In genomic region chr3:144087771-144088170, GRCm38 (mm10) we compare ENCODE assay signal across 31 mouse cellular contexts.
DNase-seq lines count a peak whose midpoint lies in the region; ATAC-seq and TF ChIP-seq lines count a peak whose summit lies in the region.
"Had no signal": no experiment of that assay in that cellular context is flagged by ENCODE, and none has a peak within 500 bp of the region (broad histone marks: within the 10 kb centered on the region; RNA-seq: fewer than 3 reads in every experiment).

No protein-coding gene starts in this region.

- no peak overlapping the region for H3K27ac ChIP-seq in heart, embryonic 10.5 days
- H3K27ac ChIP-seq in heart, embryonic 15.5 days = no peak overlapping the region
- H3K27ac ChIP-seq in heart, adult 2 months = no peak overlapping the region
- no peak overlapping the region for H3K27ac ChIP-seq in intestine, embryonic 14.5 days (ENCODE audit: low read depth)
- H3K27ac ChIP-seq in stomach, embryonic 16.5 days (ENCODE audit: low read length) = peak overlapping the region; percentile 50
- H3K27ac ChIP-seq in midbrain, postnatal 0 days (ENCODE audit: low read depth, low read length) = no peak overlapping the region
- H3K27ac ChIP-seq: embryonic facial prominence, embryonic 13.5 days; hindbrain, embryonic 10.5 days; hindbrain, embryonic 15.5 days; limb, embryonic 12.5 days; liver, embryonic 15.5 days; neural tube, embryonic 15.5 days had no signal

- H3K9ac ChIP-seq in heart, embryonic 15.5 days = no peak overlapping the region
- no peak overlapping the region for H3K9ac ChIP-seq in heart, adult 2 months (ENCODE audit: low read depth, low read length)
- no peak overlapping the region for H3K9ac ChIP-seq in intestine, embryonic 14.5 days (ENCODE audit: low read length)
- no peak overlapping the region for H3K9ac ChIP-seq in stomach, embryonic 16.5 days (ENCODE audit: low read length)
- no peak overlapping the region for H3K9ac ChIP-seq in midbrain, postnatal 0 days (replicated peaks; ENCODE audit: low read length, poor library complexity, severe bottlenecking)
- H3K9ac ChIP-seq: embryonic facial prominence, embryonic 13.5 days; hindbrain, embryonic 15.5 days; limb, embryonic 12.5 days; liver, embryonic 15.5 days; lung, embryonic 14.5 days; neural tube, embryonic 15.5 days had no signal

- TF ChIP-seq CTCF in heart, adult 2 months (IDR thresholded peaks at IDR 0.05) = no peak
- TF ChIP-seq CTCF in midbrain, postnatal 0 days (IDR thresholded peaks at IDR 0.05) = no peak

- H3K27me3 ChIP-seq in heart, embryonic 10.5 days (ENCODE audit: insufficient read depth, poor library complexity, severe bottlenecking) = no peaks in the 10 kb centered on the region
- no peaks in the 10 kb centered on the region for H3K27me3 ChIP-seq in heart, embryonic 15.5 days
- no peaks in the 10 kb centered on the region for H3K27me3 ChIP-seq in heart, adult 2 months (ENCODE audit: control insufficient read depth, insufficient read depth, low read length)
- no peaks in the 10 kb centered on the region for H3K27me3 ChIP-seq in intestine, embryonic 14.5 days (replicated peaks; ENCODE audit: control insufficient read depth, insufficient read depth, low read length)
- no peaks in the 10 kb centered on the region for H3K27me3 ChIP-seq in stomach, embryonic 16.5 days (ENCODE audit: control insufficient read depth, insufficient read depth, low read length)
- H3K27me3 ChIP-seq in midbrain, postnatal 0 days (ENCODE audit: insufficient read depth, low read length) = no peaks in the 10 kb centered on the region
- H3K27me3 ChIP-seq: embryonic facial prominence, embryonic 13.5 days; hindbrain, embryonic 15.5 days; limb, embryonic 12.5 days; liver, embryonic 15.5 days; neural tube, embryonic 15.5 days; Patski had no signal

- H3K4me1 ChIP-seq in heart, embryonic 10.5 days = peaks cover 11% of the 10 kb centered on the region
- peaks cover 8% of the 10 kb centered on the region; the same call in 1 of the 2 replicates for H3K4me1 ChIP-seq in heart, embryonic 15.5 days (replicated peaks)
- H3K4me1 ChIP-seq in heart, adult 2 months (ENCODE audit: control insufficient read depth, insufficient read depth, low read length) = no peaks in the 10 kb centered on the region
- 0 out of 2 replicates have a peak, but pooled peaks cover 11% of the 10 kb centered on the region for H3K4me1 ChIP-seq in intestine, embryonic 14.5 days (replicated peaks; ENCODE audit: control insufficient read depth, insufficient read depth, low read length)
- H3K4me1 ChIP-seq in stomach, embryonic 16.5 days (ENCODE audit: control insufficient read depth, insufficient read depth, low read length) = no peaks in the 10 kb centered on the region
- no peaks in the 10 kb centered on the region for H3K4me1 ChIP-seq in midbrain, postnatal 0 days (ENCODE audit: insufficient read depth, low read length)
- H3K4me1 ChIP-seq: hindbrain, embryonic 10.5 days; hindbrain, embryonic 15.5 days; liver, embryonic 15.5 days; neural tube, embryonic 15.5 days had no signal

- no peaks in the 10 kb centered on the region for H3K36me3 ChIP-seq in heart, embryonic 10.5 days
- H3K36me3 ChIP-seq in heart, embryonic 15.5 days = no peaks in the 10 kb centered on the region
- H3K36me3 ChIP-seq in heart, adult 2 months (ENCODE audit: control insufficient read depth, insufficient read depth, low read length) = no peaks in the 10 kb centered on the region
- H3K36me3 ChIP-seq in intestine, embryonic 14.5 days (ENCODE audit: control insufficient read depth, insufficient read depth, low read length) = no peaks in the 10 kb centered on the region
- no peaks in the 10 kb centered on the region for H3K36me3 ChIP-seq in stomach, embryonic 16.5 days (ENCODE audit: control insufficient read depth, insufficient read depth, low read length)
- no peaks in the 10 kb centered on the region for H3K36me3 ChIP-seq in midbrain, postnatal 0 days (ENCODE audit: insufficient read depth, low read length)
- H3K36me3 ChIP-seq: embryonic facial prominence, embryonic 13.5 days; G1E; hindbrain, embryonic 10.5 days; hindbrain, embryonic 15.5 days; limb, embryonic 12.5 days; liver, embryonic 15.5 days; neural tube, embryonic 15.5 days had no signal

- WGBS in heart, embryonic 10.5 days = 45% methylated on average over 7 of the region's 7 CpGs
- 36% methylated on average over 7 of the region's 7 CpGs for WGBS in heart, embryonic 15.5 days
- 47% methylated on average over 7 of the region's 7 CpGs for WGBS in heart, adult 2 months
- WGBS in intestine, embryonic 14.5 days = 59% methylated on average over 7 of the region's 7 CpGs
- WGBS in stomach, embryonic 16.5 days = 44% methylated on average over 7 of the region's 7 CpGs
- WGBS in midbrain, postnatal 0 days = 75% methylated on average over 7 of the region's 7 CpGs

- 0 out of 2 replicates have a peak overlapping the region, but pooled peaks have one; percentile 36 for H3K4me2 ChIP-seq in heart, embryonic 15.5 days
- 0 out of 2 replicates have a peak overlapping the region, but pooled peaks have one; percentile 12 for H3K4me2 ChIP-seq in intestine, embryonic 14.5 days (ENCODE audit: low read length)
- H3K4me2 ChIP-seq in stomach, embryonic 16.5 days (ENCODE audit: low read depth, low read length) = peak overlapping the region; percentile 14; the same call in 1 of the 2 replicates
- H3K4me2 ChIP-seq in midbrain, postnatal 0 days (ENCODE audit: low read depth, low read length, poor library complexity, severe bottlenecking) = no peak overlapping the region
- H3K4me2 ChIP-seq: embryonic facial prominence, embryonic 13.5 days; hindbrain, embryonic 15.5 days; limb, embryonic 12.5 days; liver, embryonic 15.5 days; lung, embryonic 14.5 days; neural tube, embryonic 15.5 days had no signal

- peak; percentile 52 for DNase-seq in heart, embryonic 10.5 days (ENCODE audit: low spot score)
- no peak for DNase-seq in heart, postnatal 14 days
- no peak for DNase-seq in heart, adult 2 months
- DNase-seq in intestine, embryonic 14.5 days (ENCODE audit: low spot score) = no peak
- DNase-seq in midbrain, postnatal 0 days (ENCODE audit: low spot score) = no peak
- DNase-seq: adrenal gland, postnatal 10 days; cerebellum, adult 11-12 months; cerebellum, adult 9-11 months; embryo, embryonic 11 days; kidney, adult 9 months; kidney, postnatal 10 days; layer of hippocampus, adult 9-11 months; lung, embryonic 14.5 days; lung, postnatal 14 days; midbrain, embryonic 14.5 days; retina, postnatal 1 day; right cerebral cortex, postnatal 14 days; thymus, adult 18-20 months had no signal

- 0 out of 2 replicates have a peak overlapping the region, but pooled peaks have one; percentile 18 for H3K4me3 ChIP-seq in heart, embryonic 10.5 days
- H3K4me3 ChIP-seq in heart, embryonic 15.5 days = no peak overlapping the region
- H3K4me3 ChIP-seq in heart, adult 2 months = no peak overlapping the region
- no peak overlapping the region for H3K4me3 ChIP-seq in intestine, embryonic 14.5 days (ENCODE audit: low read depth, low read length)
- H3K4me3 ChIP-seq in stomach, embryonic 16.5 days (replicated peaks; ENCODE audit: low read length) = no peak overlapping the region
- H3K4me3 ChIP-seq in midbrain, postnatal 0 days (ENCODE audit: low read depth, low read length) = no peak overlapping the region
- H3K4me3 ChIP-seq: embryonic facial prominence, embryonic 13.5 days; erythroblast, embryonic 14.5 days; hindbrain, embryonic 10.5 days; hindbrain, embryonic 15.5 days; limb, embryonic 12.5 days; liver, embryonic 15.5 days; neural tube, embryonic 15.5 days had no signal

- no peak for ATAC-seq in heart, embryonic 15.5 days (replicated peaks; ENCODE audit: insufficient number of reproducible peaks, insufficient read depth, low FRiP score, low read depth)
- 0 out of 2 replicates have a peak, but pooled peaks have one; percentile 7 for ATAC-seq in intestine, embryonic 14.5 days (replicated peaks; ENCODE audit: low FRiP score, low TSS enrichment, low read depth)
- no peak for ATAC-seq in stomach, embryonic 16.5 days (ENCODE audit: insufficient read depth, low FRiP score)
- ATAC-seq in midbrain, postnatal 0 days (ENCODE audit: low FRiP score) = no peak
- ATAC-seq: forebrain, embryonic 16.5 days; inflammation-experienced regulatory T-cells, adult 6 months; Patski had no signal

- TF ChIP-seq EP300 in heart, adult 2 months (IDR thresholded peaks at IDR 0.05; ENCODE audit: insufficient read depth, low read depth, low read length) = no peak

- no peaks in the 10 kb centered on the region for H3K79me2 ChIP-seq in heart, adult 2 months (replicated peaks; ENCODE audit: control insufficient read depth, insufficient read depth, low read length)

- H3K9me3 ChIP-seq in heart, embryonic 10.5 days = no peaks in the 10 kb centered on the region
- H3K9me3 ChIP-seq in heart, embryonic 15.5 days (replicated peaks) = no peaks in the 10 kb centered on the region
- H3K9me3 ChIP-seq in intestine, embryonic 14.5 days (ENCODE audit: control insufficient read depth, low read length) = no peaks in the 10 kb centered on the region
- H3K9me3 ChIP-seq in stomach, embryonic 16.5 days (replicated peaks; ENCODE audit: control insufficient read depth, low read length) = no peaks in the 10 kb centered on the region
- no peaks in the 10 kb centered on the region for H3K9me3 ChIP-seq in midbrain, postnatal 0 days (ENCODE audit: low read length)
- H3K9me3 ChIP-seq: embryonic facial prominence, embryonic 13.5 days; hindbrain, embryonic 10.5 days; hindbrain, embryonic 15.5 days; limb, embryonic 12.5 days; liver, embryonic 15.5 days; neural tube, embryonic 15.5 days had no signal

- intact Hi-C loops in heart, postnatal 14 days (cut with DNase I) = no loop called here
- intact Hi-C loops in heart, adult 2 months (cut with DNase I) = no loop called here

- TF ChIP-seq POLR2A in heart, adult 2 months (IDR thresholded peaks at IDR 0.05; ENCODE audit: insufficient read depth, low read depth, low read length) = no peak
